Mouse (Mus musculus) embryonic facial prominence, embryonic 15.5 days (tissue): ENCODE measurements around the gene Wdfy2. TPM values are rescaled to one million over a fixed set of nuclear protein-coding genes. Genes with fewer than 3 reads are reported as not detected.
A peak's percentile ranks its signal among the peaks of the same experiment; 100 is the strongest.

Source experiments
- ATAC-seq: fragments of 200-750 bp; cut with Nextera tagmentation; 2 replicates; pipeline ENCODE4 v1.8.0; 2017; ENCODE audit warnings: low read depth, moderate TSS enrichment; ENCODE audit not compliant: insufficient number of reproducible peaks, low FRiP score, low TSS enrichment
- H3K27ac ChIP-seq: fragments of 300-500 bp; sonication (generic); replicated peaks from 2 replicates; pipeline ENCODE4 v1.5.1; 2015; ENCODE audit warnings: mild to moderate bottlenecking, inconsistent platforms
- H3K27me3 ChIP-seq: fragments of 300-500 bp; sonication (generic); 2 replicates; pipeline ENCODE4 v1.6.1; 2015; ENCODE audit warnings: inconsistent platforms
- H3K36me3 ChIP-seq: fragments of 300-500 bp; sonication (generic); 2 replicates; pipeline ENCODE4 v1.6.1; 2015; ENCODE audit warnings: mild to moderate bottlenecking, inconsistent platforms
- H3K4me1 ChIP-seq: fragments of 300-500 bp; sonication (generic); 2 replicates; pipeline ENCODE4 v1.6.1; 2015; ENCODE audit warnings: inconsistent platforms
- H3K4me2 ChIP-seq: fragments of 300-500 bp; sonication (generic); replicated peaks from 2 replicates; pipeline ENCODE4 v1.6.1; 2015; ENCODE audit warnings: mild to moderate bottlenecking, inconsistent platforms
- H3K4me3 ChIP-seq: fragments of 300-500 bp; sonication (generic); replicated peaks from 2 replicates; pipeline ENCODE4 v1.5.1; 2015; ENCODE audit warnings: mild to moderate bottlenecking, inconsistent platforms
- H3K9ac ChIP-seq: fragments of 300-500 bp; sonication (generic); 2 replicates; pipeline ENCODE4 v1.6.1; 2015; ENCODE audit warnings: inconsistent platforms
- H3K9me3 ChIP-seq: fragments of 300-500 bp; sonication (generic); replicated peaks from 2 replicates; pipeline ENCODE4 v1.6.1; 2016; ENCODE audit warnings: inconsistent platforms
- WGBS: fragments of 180-500 bp; shearing (Covaris S2); methylation state at CpG from one replicate; pipeline ENCODE4 v1.1.7; 2015; 5-methylcytosine and 5-hydroxymethylcytosine counted together
- polyA plus RNA-seq: library from polyadenylated mRNA; unstranded; fragments of >200 nt; fragmentation: Nextera tagmentation; extraction: Ambion mirVana; gene quantifications from 2 replicates; pipeline ENCODE4 v1.2.1, GENCODE M21; 2015

Wdfy2 gene
- polyA plus RNA-seq, 1 experiment from 2014 or later = 8.2 TPM

GRCm38 (mm10) chr14:62844226-62844625 is 6.7 kb downstream of the Wdfy2 start:
- Histone ChIP-seq H3K4me3 (no peak overlapping the region), H3K9me3 (no peaks in the 10 kb centered on the region), H3K9ac (no peak overlapping the region), H3K4me2 (peak overlapping the region; percentile 39), H3K27me3 (no peaks in the 10 kb centered on the region), H3K4me1 (peaks cover 43% of the 10 kb centered on the region), H3K36me3 (no peaks in the 10 kb centered on the region), H3K27ac (peak overlapping the region; percentile 84)
- peak; percentile 49; the same call in 1 of the 2 replicates for ATAC-seq
- WGBS = 42% methylated on average over 8 of the region's 8 CpGs

GRCm38 (mm10) chr14:62845011-62845840 is 7.7 kb downstream of the Wdfy2 start:
- H3K27me3 ChIP-seq = no peaks in the 10 kb centered on the region
- H3K9me3 ChIP-seq = no peaks in the 10 kb centered on the region
- H3K4me1 ChIP-seq = peaks cover 43% of the 10 kb centered on the region
- no peak overlapping the region; the same call in 1 of the 2 replicates for H3K4me3 ChIP-seq
- peak overlapping the region; percentile 39 for H3K4me2 ChIP-seq
- H3K27ac ChIP-seq = peak overlapping the region; percentile 84
- no peaks in the 10 kb centered on the region for H3K36me3 ChIP-seq
- ATAC-seq = peak; percentile 49; the same call in 1 of the 2 replicates
- 21% methylated on average over 8 of the region's 8 CpGs for WGBS
- no peak overlapping the region for H3K9ac ChIP-seq

- H3K4me2 ChIP-seq = no peak overlapping the region
- H3K36me3 ChIP-seq = no peaks in the 10 kb centered on the region
- no peaks in the 10 kb centered on the region for H3K9me3 ChIP-seq
- H3K9ac ChIP-seq = no peak overlapping the region
- ATAC-seq = peak; percentile 69
- WGBS = 39% methylated on average over 6 of the region's 6 CpGs
- no peaks in the 10 kb centered on the region for H3K27me3 ChIP-seq
- 0 out of 2 replicates have a peak overlapping the region, but pooled peaks have one; percentile 18 for H3K27ac ChIP-seq
- no peak overlapping the region for H3K4me3 ChIP-seq
- peaks cover 12% of the 10 kb centered on the region for H3K4me1 ChIP-seq
These were observed 13.5 kb downstream of the Wdfy2 start for GRCm38 (mm10) chr14:62850980-62851379.

DNA sequence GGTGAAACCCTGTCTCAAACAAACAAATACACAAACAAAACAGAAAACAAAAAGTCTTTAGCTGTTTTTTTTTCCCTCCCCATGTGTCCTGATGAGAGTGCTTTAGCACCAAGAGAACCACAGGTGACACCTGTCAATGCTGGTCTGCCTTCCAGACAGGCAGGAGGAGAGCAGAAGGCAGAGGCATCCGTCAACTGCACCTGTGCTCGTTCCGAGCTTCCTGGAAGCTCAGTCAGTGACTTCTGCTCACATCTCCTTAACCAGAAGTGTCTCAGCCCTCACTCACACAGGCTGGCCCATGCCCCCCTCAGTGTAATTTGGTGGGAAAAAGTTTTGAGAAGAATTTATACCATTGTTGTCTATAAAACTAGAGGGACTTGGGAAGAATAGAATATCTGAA is 15.4 kb downstream of the Wdfy2 start:
- no peak overlapping the region for H3K27ac ChIP-seq
- no peaks in the 10 kb centered on the region for H3K27me3 ChIP-seq
- H3K4me2 ChIP-seq = no peak overlapping the region
- WGBS = 73% methylated on average over 3 of the region's 3 CpGs
- H3K4me3 ChIP-seq = no peak overlapping the region
- peaks cover 14% of the 10 kb centered on the region for H3K4me1 ChIP-seq
- no peaks in the 10 kb centered on the region for H3K9me3 ChIP-seq
- no peak overlapping the region for H3K9ac ChIP-seq
- ATAC-seq = no peak
- no peaks in the 10 kb centered on the region for H3K36me3 ChIP-seq

DNA sequence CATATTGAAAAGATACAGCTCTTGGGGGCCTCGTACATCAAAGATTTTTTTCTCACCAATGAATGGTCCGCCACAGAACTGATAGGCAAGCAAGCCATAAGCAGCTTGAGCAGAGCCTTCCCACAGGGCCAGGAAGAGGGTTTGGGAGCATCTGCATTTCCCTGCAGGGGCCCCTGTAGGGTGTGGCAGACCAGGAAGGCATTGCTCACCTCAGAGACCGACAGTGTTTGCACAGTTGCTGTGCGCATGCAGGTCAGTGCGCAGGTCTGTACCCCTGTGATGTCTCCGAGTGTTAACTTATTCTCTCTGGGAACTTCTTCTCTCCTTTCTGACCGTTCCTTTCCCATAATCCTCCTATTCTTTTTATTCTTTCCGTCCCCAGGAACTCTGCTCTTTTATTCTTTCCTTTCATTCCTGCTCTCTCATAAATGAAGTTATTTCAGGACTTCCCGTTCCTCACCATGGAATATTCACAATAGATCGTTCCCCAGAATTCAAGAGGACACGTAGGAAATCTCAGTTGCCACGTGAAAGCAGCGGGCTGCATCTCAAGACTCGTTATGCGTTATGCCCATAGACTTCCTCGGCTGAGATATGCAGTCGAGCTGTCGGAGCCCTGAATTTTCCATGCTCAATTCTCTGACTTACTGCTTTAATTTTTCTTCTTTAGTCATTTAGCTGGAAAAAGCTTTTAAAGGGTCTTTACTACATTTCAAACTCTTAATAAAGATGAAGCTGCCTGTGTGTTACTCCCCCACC is 17.8 kb downstream of the Wdfy2 start:
- ATAC-seq = no peak
- Histone ChIP-seq H3K4me1 (peaks cover 14% of the 10 kb centered on the region), H3K27ac (0 out of 2 replicates have a peak overlapping the region, but pooled peaks have one; percentile 14), H3K9ac (no peak overlapping the region), H3K4me3 (no peak overlapping the region), H3K36me3 (no peaks in the 10 kb centered on the region), H3K4me2 (no peak overlapping the region), H3K9me3 (no peaks in the 10 kb centered on the region), H3K27me3 (no peaks in the 10 kb centered on the region)
- 76% methylated on average over 18 of the region's 18 CpGs for WGBS

DNA sequence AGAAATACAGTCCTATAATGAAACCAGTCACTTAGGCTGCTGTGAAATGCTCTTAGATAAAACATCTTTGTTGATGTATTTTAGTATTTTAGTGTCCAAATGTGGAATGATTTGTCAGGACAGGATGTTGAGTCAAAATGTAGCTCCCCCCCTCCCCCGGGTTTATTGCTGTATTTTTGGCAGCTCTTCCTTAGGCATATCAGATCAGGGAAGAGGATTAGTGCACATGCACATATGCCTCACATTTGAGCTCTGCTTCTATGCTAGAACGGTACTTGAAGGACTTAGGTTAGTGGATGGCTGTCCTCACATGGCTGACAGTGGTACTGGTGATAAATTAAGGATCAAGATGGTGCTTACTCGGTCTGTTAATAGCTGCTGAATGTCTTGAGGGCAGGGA is 18.4 kb downstream of the Wdfy2 start:
- H3K4me3 ChIP-seq = no peak overlapping the region
- no peaks in the 10 kb centered on the region for H3K9me3 ChIP-seq
- H3K27ac ChIP-seq = no peak overlapping the region
- no peaks in the 10 kb centered on the region for H3K36me3 ChIP-seq
- no peaks in the 10 kb centered on the region for H3K27me3 ChIP-seq
- peaks cover 14% of the 10 kb centered on the region for H3K4me1 ChIP-seq
- no peak for ATAC-seq
- no peak overlapping the region for H3K9ac ChIP-seq
- WGBS = 55% methylated on average over 3 of the region's 3 CpGs
- H3K4me2 ChIP-seq = no peak overlapping the region

DNA sequence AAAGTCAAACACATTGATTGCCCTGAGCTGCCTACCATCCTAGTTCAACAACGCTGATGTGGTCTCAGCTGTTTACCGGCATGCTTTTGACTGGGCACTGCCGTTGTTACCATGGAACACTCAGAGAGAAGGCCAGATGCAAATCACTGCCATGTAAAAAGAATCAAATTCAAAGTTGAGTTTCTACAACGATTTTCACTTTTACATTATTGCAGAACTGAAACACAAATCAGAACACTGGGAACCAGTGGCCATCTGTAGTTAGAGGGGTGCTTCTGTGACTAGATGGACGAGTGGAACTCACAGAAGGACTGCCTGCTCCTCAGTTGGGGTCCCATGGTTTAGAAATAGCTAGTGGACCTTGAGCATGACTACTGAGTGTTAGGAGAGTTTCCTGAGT is 19.0 kb downstream of the Wdfy2 start:
- H3K36me3 ChIP-seq = no peaks in the 10 kb centered on the region
- no peak overlapping the region for H3K4me2 ChIP-seq
- ATAC-seq = no peak
- no peak overlapping the region for H3K9ac ChIP-seq
- H3K27ac ChIP-seq = no peak overlapping the region
- H3K27me3 ChIP-seq = no peaks in the 10 kb centered on the region
- no peak overlapping the region for H3K4me3 ChIP-seq
- no peaks in the 10 kb centered on the region for H3K9me3 ChIP-seq
- peaks cover 12% of the 10 kb centered on the region for H3K4me1 ChIP-seq
- 87% methylated on average over 5 of the region's 5 CpGs for WGBS

- no peak overlapping the region for H3K9ac ChIP-seq
- no peak overlapping the region for H3K4me3 ChIP-seq
- 67% methylated on average over 4 of the region's 4 CpGs for WGBS
- no peak overlapping the region for H3K4me2 ChIP-seq
- no peaks in the 10 kb centered on the region for H3K9me3 ChIP-seq
- no peaks in the 10 kb centered on the region for H3K27me3 ChIP-seq
- no peak overlapping the region for H3K27ac ChIP-seq
- H3K4me1 ChIP-seq = 0 out of 2 replicates have a peak, but pooled peaks cover 6% of the 10 kb centered on the region
- no peak for ATAC-seq
- no peaks in the 10 kb centered on the region for H3K36me3 ChIP-seq
These were observed 20.4 kb downstream of the Wdfy2 start for GRCm38 (mm10) chr14:62857879-62858278.

DNA sequence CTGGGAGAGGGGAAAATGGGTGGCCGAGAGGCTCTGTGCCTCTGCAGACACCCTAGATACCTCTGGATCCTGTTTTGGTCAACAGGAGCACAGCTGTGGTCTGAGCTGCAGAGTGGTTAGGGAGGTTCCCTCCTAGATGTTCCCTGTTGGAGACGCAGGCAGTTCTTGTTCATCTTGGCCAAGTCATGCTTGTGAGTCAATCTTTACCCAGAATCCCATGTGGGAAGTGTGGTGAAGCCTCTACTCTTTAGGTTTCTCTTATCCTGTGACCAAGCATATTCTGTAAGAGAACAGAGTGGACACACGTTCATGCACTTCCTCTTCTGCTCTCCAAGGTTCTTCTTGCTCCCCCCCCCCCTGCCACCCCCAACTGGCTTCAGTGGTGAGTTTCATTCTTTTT is 20.8 kb downstream of the Wdfy2 start:
- Histone ChIP-seq H3K36me3 (no peaks in the 10 kb centered on the region), H3K9ac (no peak overlapping the region), H3K9me3 (no peaks in the 10 kb centered on the region), H3K4me1 (0 out of 2 replicates have a peak, but pooled peaks cover 6% of the 10 kb centered on the region), H3K27me3 (no peaks in the 10 kb centered on the region), H3K27ac (no peak overlapping the region), H3K4me3 (no peak overlapping the region), H3K4me2 (no peak overlapping the region)
- ATAC-seq = no peak
- WGBS = 77% methylated on average over 3 of the region's 3 CpGs

DNA sequence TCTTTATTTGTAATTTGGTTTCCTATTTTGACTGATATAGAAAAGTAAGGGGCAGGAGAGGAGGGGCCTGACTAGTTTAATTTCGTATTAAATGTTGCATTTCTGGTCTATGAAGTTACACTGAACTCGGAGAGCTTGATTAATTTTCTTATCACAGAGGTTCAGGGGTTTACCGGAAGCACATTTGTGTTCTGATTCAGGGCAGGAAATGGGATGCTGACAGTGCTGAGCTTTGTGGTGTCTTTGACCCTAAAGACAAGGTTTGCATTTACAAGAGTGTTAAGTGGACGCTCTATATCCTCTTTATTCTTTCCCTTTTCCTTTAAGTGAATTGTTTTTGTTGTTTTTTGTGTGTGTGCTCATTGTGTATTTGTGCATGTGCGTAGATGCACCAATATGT is 25.1 kb downstream of the Wdfy2 start:
- no peak for ATAC-seq
- Histone ChIP-seq H3K4me2 (no peak overlapping the region), H3K36me3 (no peaks in the 10 kb centered on the region), H3K27ac (no peak overlapping the region), H3K9ac (no peak overlapping the region), H3K27me3 (no peaks in the 10 kb centered on the region), H3K4me3 (no peak overlapping the region), H3K9me3 (no peaks in the 10 kb centered on the region), H3K4me1 (0 out of 2 replicates have a peak, but pooled peaks cover 2% of the 10 kb centered on the region)
- WGBS = 88% methylated on average over 5 of the region's 5 CpGs

- Histone ChIP-seq H3K4me2 (no peak overlapping the region), H3K9me3 (no peaks in the 10 kb centered on the region), H3K4me3 (no peak overlapping the region), H3K4me1 (0 out of 2 replicates have a peak, but pooled peaks cover 9% of the 10 kb centered on the region), H3K27ac (no peak overlapping the region), H3K9ac (no peak overlapping the region), H3K36me3 (no peaks in the 10 kb centered on the region), H3K27me3 (no peaks in the 10 kb centered on the region)
- ATAC-seq = no peak
- WGBS = 40% methylated on average over 1 of the region's 1 CpGs
These were observed 26.8 kb downstream of the Wdfy2 start for GRCm38 (mm10) chr14:62864254-62864653.
